Mouse (Mus musculus) gastrocnemius, postnatal 25 days (tissue): ENCODE measurements around the gene Pde3b. TPM values are rescaled to one million over a fixed set of nuclear protein-coding genes. Genes with fewer than 3 reads are reported as not detected.
"Not testable (repeated sequence)": the region's sequence is repeated elsewhere in the genome, so short reads cannot be mapped to it uniquely, and the experiment has no call there.

Experiments
- DNase-seq: peaks from one replicate; pipeline ENCODE4 v3.0.0; 2022
- long read RNA-seq, 2 experiments: library from polyadenylated mRNA; stranded (forward); transcript quantifications; one replicate each; pipeline ENCODE4 v2.0.0; 2021
- total RNA-seq, 2 experiments: library from RNA; stranded (reverse); gene quantifications; 1 replicate in 1 of 2; 2 replicates in 1 of 2; pipeline ENCODE4 v1.2.3; 2021

Pde3b gene
- total RNA-seq, result 1 to 10 TPM; 3.5 to 6.5 TPM
- long read RNA-seq, experiment 1, full-length matches to known transcripts, result 1 of 4 reads
- long read RNA-seq, experiment 1, partial matches to known transcripts, result 0 of 4 reads
- long read RNA-seq, experiment 1, other reads (novel, unspliced or antisense), result 3 of 4 reads
- long read RNA-seq, experiment 2, full-length matches to known transcripts, result 1 of 4 reads
- long read RNA-seq, experiment 2, partial matches to known transcripts, result 0 of 4 reads
- long read RNA-seq, experiment 2, other reads (novel, unspliced or antisense), result 3 of 4 reads

GRCm38 (mm10) chr7:114414421-114415335, at the start of gene Pde3b:
Pde3b (plus strand) TSS chr7:114415281.
- peak; percentile 62 for DNase-seq

GRCm38 (mm10) chr7:114402130-114402529, 13.0 kb upstream of the Pde3b start:
- no peak for DNase-seq

GRCm38 (mm10) chr7:114415336-114416020, 397 bp downstream of the Pde3b start:
- peak; percentile 28 for DNase-seq

GRCm38 (mm10) chr7:114416021-114416845, 1.2 kb downstream of the Pde3b start:
- DNase-seq, result peak; percentile 23

- DNase-seq, result not testable (repeated sequence)
Measured at GRCm38 (mm10) chr7:114419331-114419730, 4.2 kb downstream of the Pde3b start.

- DNase-seq, result no peak
Measured at GRCm38 (mm10) chr7:114420918-114421317, 5.8 kb downstream of the Pde3b start.

- DNase-seq, result no peak
Measured at GRCm38 (mm10) chr7:114422224-114422623, 7.1 kb downstream of the Pde3b start.

GRCm38 (mm10) chr7:114429768-114430167, 14.7 kb downstream of the Pde3b start:
- no peak for DNase-seq

GRCm38 (mm10) chr7:114431966-114432365, 16.9 kb downstream of the Pde3b start:
- no peak for DNase-seq

GRCm38 (mm10) chr7:114439726-114440125, 24.6 kb downstream of the Pde3b start:
- DNase-seq, result no peak

- DNase-seq, result no peak
Measured at GRCm38 (mm10) chr7:114440494-114440893, 25.4 kb downstream of the Pde3b start.

- DNase-seq, result no peak
Measured at GRCm38 (mm10) chr7:114452876-114453275, 37.8 kb downstream of the Pde3b start.

GRCm38 (mm10) chr7:114453300-114453990, 38.4 kb downstream of the Pde3b start:
- DNase-seq, result no peak

- DNase-seq, result no peak
Measured at GRCm38 (mm10) chr7:114454858-114455257, 39.8 kb downstream of the Pde3b start.

- no peak for DNase-seq
Measured at GRCm38 (mm10) chr7:114456904-114457303, 41.8 kb downstream of the Pde3b start.

- no peak for DNase-seq
Measured at GRCm38 (mm10) chr7:114459909-114460308, 44.8 kb downstream of the Pde3b start.

- no peak for DNase-seq
Measured at GRCm38 (mm10) chr7:114461727-114462126, 46.6 kb downstream of the Pde3b start.

- DNase-seq, result no peak
Measured at GRCm38 (mm10) chr7:114466358-114466757, 51.3 kb downstream of the Pde3b start.

- DNase-seq, result no peak
Measured at GRCm38 (mm10) chr7:114472471-114472870, 57.4 kb downstream of the Pde3b start.

GRCm38 (mm10) chr7:114474889-114475288, 59.8 kb downstream of the Pde3b start:
- no peak for DNase-seq

- DNase-seq, result no peak
Measured at GRCm38 (mm10) chr7:114477884-114478283, 62.8 kb downstream of the Pde3b start.
